Mouse (Mus musculus) C2C12 (cell line): ENCODE results near the gene Sco1. TPM values are rescaled to one million over a fixed set of nuclear protein-coding genes. Genes with fewer than 3 reads are reported as not detected.

Experiments used
- H3K27me3 ChIP-seq: one replicate; pipeline ENCODE4 v1.6.1; 2011; ENCODE audit not compliant: control insufficient read depth, insufficient read depth, insufficient read length
- H3K36me3 ChIP-seq: one replicate; pipeline ENCODE4 v1.6.1; 2011; ENCODE audit not compliant: control insufficient read depth, insufficient read depth
- H3K4me3 ChIP-seq: one replicate; pipeline ENCODE4 v1.5.1; 2011; ENCODE audit warnings: mild to moderate bottlenecking, control low read depth; ENCODE audit not compliant: poor library complexity, insufficient read depth, severe bottlenecking
- H3K79me2 ChIP-seq: one replicate; pipeline ENCODE4 v1.6.1; 2011; ENCODE audit not compliant: control insufficient read depth, insufficient read depth
- H3K79me3 ChIP-seq: one replicate; pipeline ENCODE4 v1.6.1; 2011; ENCODE audit warnings: low read depth, control low read depth
- H3ac ChIP-seq: one replicate; pipeline ENCODE3; 2011; ENCODE audit warnings: low read depth; ENCODE audit not compliant: control insufficient read depth, insufficient read length
- CEBPB ChIP-seq: IDR thresholded peaks from one replicate; pipeline ENCODE4 v1.6.1; 2011; ENCODE audit warnings: low read depth, mild to moderate bottlenecking, control low read depth, moderate library complexity
- CTCF ChIP-seq: IDR thresholded peaks from one replicate; pipeline ENCODE4 v1.5.1; 2011; ENCODE audit not compliant: control insufficient read depth, insufficient read depth, insufficient read length
- FOSL1 ChIP-seq: IDR thresholded peaks from one replicate; pipeline ENCODE4 v1.8.0; 2011; ENCODE audit warnings: mild to moderate bottlenecking, low read length; ENCODE audit not compliant: poor library complexity, insufficient read depth, severe bottlenecking
- MAX ChIP-seq: IDR thresholded peaks from one replicate; pipeline ENCODE4 v1.6.1; 2011; ENCODE audit warnings: mild to moderate bottlenecking, control low read depth
- MYOD1 ChIP-seq: IDR thresholded peaks from one replicate; pipeline ENCODE4 v1.6.1; 2011; ENCODE audit warnings: low read depth; ENCODE audit not compliant: control insufficient read depth, insufficient read length
- MYOG ChIP-seq: IDR thresholded peaks from one replicate; pipeline ENCODE4 v1.6.1; 2011; ENCODE audit not compliant: control insufficient read depth, insufficient read length; ENCODE audit errors: extremely low read depth
- USF1 ChIP-seq: IDR thresholded peaks from one replicate; pipeline ENCODE4 v1.6.1; 2011; ENCODE audit warnings: low read depth, mild to moderate bottlenecking, control low read depth, moderate library complexity
- polyA plus RNA-seq: library from polyadenylated mRNA; unstranded; fragments of >200 nt; fragmentation: generic; extraction: Trizol; gene quantifications from one replicate; pipeline ENCODE4 v1.2.1, GENCODE M21; 2012; ENCODE audit warnings: missing spikeins

Gene Sco1
- polyA plus RNA-seq, 1 experiment, result 8.3 TPM

- Histone ChIP-seq H3ac (no peak overlapping the region), H3K79me2 (no peaks in the 10 kb centered on the region), H3K36me3 (no peaks in the 10 kb centered on the region), H3K27me3 (peaks cover 33% of the 10 kb centered on the region), H3K4me3 (no peak overlapping the region), H3K79me3 (no peaks in the 10 kb centered on the region)
- TF ChIP-seq CTCF (no peak), CEBPB (no peak), MAX (no peak), USF1 (no peak), MYOD1 (no peak), MYOG (no peak), FOSL1 (no peak)
These were observed 50.8 kb downstream of the Sco1 start for GRCm38 (mm10) chr11:67103256-67103655.

GRCm38 (mm10) chr11:67104242-67104641 lies 51.8 kb downstream of the Sco1 start:
- Histone ChIP-seq H3K79me2 (no peaks in the 10 kb centered on the region), H3K4me3 (no peak overlapping the region), H3K36me3 (no peaks in the 10 kb centered on the region), H3K27me3 (peaks cover 27% of the 10 kb centered on the region), H3ac (no peak overlapping the region), H3K79me3 (no peaks in the 10 kb centered on the region)
- TF ChIP-seq MYOG, result no peak
- no peak for TF ChIP-seq MYOD1
- TF ChIP-seq CTCF, result no peak
- no peak for TF ChIP-seq MAX
- no peak for TF ChIP-seq CEBPB
- no peak for TF ChIP-seq USF1
- TF ChIP-seq FOSL1, result no peak

DNA sequence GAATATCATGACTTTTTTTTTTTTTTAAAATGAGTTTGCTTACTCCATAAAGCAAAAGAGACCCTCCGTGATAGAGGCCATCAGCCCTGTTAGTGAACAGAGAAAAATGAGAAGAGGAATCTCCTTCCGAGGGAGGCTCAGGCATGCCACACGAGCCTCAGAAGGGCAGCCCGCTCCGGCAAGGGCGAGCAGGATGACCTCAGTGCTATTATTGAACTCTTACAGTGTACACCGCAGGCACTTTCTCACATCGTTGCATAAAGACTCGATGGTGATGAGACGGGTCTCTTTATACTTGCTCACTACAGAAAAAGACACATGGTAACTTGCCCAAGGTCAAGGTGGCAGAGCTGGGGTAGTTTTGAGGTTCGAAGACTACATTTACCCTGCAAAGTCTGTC lies 52.2 kb downstream of the Sco1 start:
- no peaks in the 10 kb centered on the region for H3K79me3 ChIP-seq
- no peak overlapping the region for H3K4me3 ChIP-seq
- peaks cover 23% of the 10 kb centered on the region for H3K27me3 ChIP-seq
- H3ac ChIP-seq, result no peak overlapping the region
- TF ChIP-seq FOSL1 (no peak), MAX (no peak), MYOG (no peak), USF1 (no peak), CEBPB (no peak), MYOD1 (no peak)
- no peaks in the 10 kb centered on the region for H3K36me3 ChIP-seq
- H3K79me2 ChIP-seq, result no peaks in the 10 kb centered on the region

DNA sequence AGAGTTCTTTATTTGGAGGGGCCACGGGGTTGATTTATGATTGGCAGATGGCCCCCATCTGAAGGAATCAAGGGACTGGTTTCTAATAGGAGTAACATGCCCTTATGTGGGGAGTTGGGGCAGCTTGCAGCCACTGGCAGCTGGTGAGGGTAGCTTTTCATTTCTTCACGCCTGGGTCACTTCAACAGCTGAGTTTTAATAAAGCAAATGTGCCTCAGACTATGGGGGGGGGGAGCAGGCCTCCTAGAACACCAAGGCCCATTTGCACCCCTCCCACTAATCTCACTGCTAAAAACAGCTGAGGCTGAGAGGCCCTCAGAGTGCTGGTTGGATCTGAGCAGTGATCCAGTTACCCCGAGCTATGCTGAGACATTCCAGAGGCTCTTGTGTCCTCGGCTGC lies 53.2 kb downstream of the Sco1 start:
- peaks cover 20% of the 10 kb centered on the region for H3K27me3 ChIP-seq
- H3ac ChIP-seq, result no peak overlapping the region
- TF ChIP-seq FOSL1 (no peak), MAX (no peak), MYOG (no peak), MYOD1 (no peak), USF1 (no peak), CEBPB (no peak), CTCF (no peak)
- no peaks in the 10 kb centered on the region for H3K36me3 ChIP-seq
- H3K4me3 ChIP-seq, result no peak overlapping the region
- H3K79me3 ChIP-seq, result no peaks in the 10 kb centered on the region
- no peaks in the 10 kb centered on the region for H3K79me2 ChIP-seq

GRCm38 (mm10) chr11:67106973-67107372 lies 54.5 kb downstream of the Sco1 start:
- H3ac ChIP-seq, result no peak overlapping the region
- H3K79me3 ChIP-seq, result no peaks in the 10 kb centered on the region
- TF ChIP-seq CTCF (no peak), USF1 (no peak), MAX (no peak), MYOD1 (no peak), MYOG (no peak), FOSL1 (no peak), CEBPB (no peak)
- H3K79me2 ChIP-seq, result no peaks in the 10 kb centered on the region
- no peaks in the 10 kb centered on the region for H3K36me3 ChIP-seq
- peaks cover 20% of the 10 kb centered on the region for H3K27me3 ChIP-seq
- H3K4me3 ChIP-seq, result no peak overlapping the region
